In genomic region chr1:52596982-52597646, GRCm38 (mm10) we compare ENCODE assay signal across 9 mouse cellular contexts. TPM values are rescaled to one million over a fixed set of nuclear protein-coding genes. Genes with fewer than 3 reads are reported as not detected.
DNase-seq lines count a peak whose midpoint lies in the region; ATAC-seq and TF ChIP-seq lines count a peak whose summit lies in the region.
"Had no signal": no experiment of that assay in that cellular context is flagged by ENCODE, and none has a peak within 500 bp of the region (broad histone marks: within the 10 kb centered on the region; RNA-seq: fewer than 3 reads in every experiment).

No protein-coding gene starts in this region.

- no peak for TF ChIP-seq POLR2A in cerebellum, adult 2 months (IDR thresholded peaks at IDR 0.05; ENCODE audit: borderline replicate concordance, insufficient read depth, low read length)

- H3K27ac ChIP-seq in cerebellum, adult 2 months (ENCODE audit: insufficient read depth, low read length), result peak overlapping the region; percentile 12; the same call in 1 of the 2 replicates
- H3K27ac ChIP-seq in midbrain, embryonic 14.5 days (replicated peaks; ENCODE audit: low read depth, low read length), result no peak overlapping the region
- H3K27ac ChIP-seq: limb, embryonic 12.5 days had no signal

- H3K27me3 ChIP-seq in cerebellum, adult 2 months (ENCODE audit: control insufficient read depth, insufficient read depth, low read length), result no peaks in the 10 kb centered on the region
- no peaks in the 10 kb centered on the region for H3K27me3 ChIP-seq in midbrain, embryonic 14.5 days (ENCODE audit: control insufficient read depth, insufficient read depth, low read length)
- H3K27me3 ChIP-seq: limb, embryonic 12.5 days had no signal

- WGBS in cerebellum, adult 2 months, result 25% methylated on average over 11 of the region's 11 CpGs
- 65% methylated on average over 11 of the region's 11 CpGs for WGBS in midbrain, embryonic 14.5 days

- no peaks in the 10 kb centered on the region for H3K36me3 ChIP-seq in midbrain, embryonic 14.5 days (ENCODE audit: control insufficient read depth, insufficient read depth, low read length)
- H3K36me3 ChIP-seq: limb, embryonic 12.5 days had no signal

- ATAC-seq in midbrain, embryonic 14.5 days (ENCODE audit: low FRiP score, low TSS enrichment), result peak; percentile 74

- H3K4me3 ChIP-seq in cerebellum, adult 2 months (replicated peaks; ENCODE audit: insufficient read depth, low read depth, low read length), result peak overlapping the region; percentile 2
- no peak overlapping the region for H3K4me3 ChIP-seq in midbrain, embryonic 14.5 days (replicated peaks; ENCODE audit: low read depth, low read length)
- H3K4me3 ChIP-seq: limb, embryonic 12.5 days had no signal

- TF ChIP-seq CTCF in cerebellum, adult 2 months (IDR thresholded peaks at IDR 0.05; ENCODE audit: borderline replicate concordance, insufficient read depth, low read depth, low read length), result no peak

- no peak overlapping the region for H3K4me2 ChIP-seq in midbrain, embryonic 14.5 days (ENCODE audit: low read length)

- peaks cover 10% of the 10 kb centered on the region for H3K4me1 ChIP-seq in cerebellum, adult 2 months (ENCODE audit: control insufficient read depth, insufficient read depth, low read length)
- H3K4me1 ChIP-seq in midbrain, embryonic 14.5 days (ENCODE audit: control insufficient read depth, insufficient read depth, low read length), result no peaks in the 10 kb centered on the region

- no peak overlapping the region for H3K9ac ChIP-seq in midbrain, embryonic 14.5 days (replicated peaks; ENCODE audit: low read length)
- H3K9ac ChIP-seq: limb, embryonic 12.5 days had no signal

- no peaks in the 10 kb centered on the region for H3K9me3 ChIP-seq in midbrain, embryonic 14.5 days (ENCODE audit: control insufficient read depth, low read length)
- H3K9me3 ChIP-seq: limb, embryonic 12.5 days had no signal

- DNase-seq in kidney, postnatal 10 days, result peak; percentile 26
- no peak for DNase-seq in kidney, adult 9 months
- DNase-seq in cerebellum, adult 2 months, result peak; percentile 66 to 82
- peak; percentile 52 to 76 for DNase-seq in frontal cortex, postnatal 36 days (ENCODE audit: low spot score in 2 of 2)
- peak; percentile 61 to 66 for DNase-seq in layer of hippocampus, postnatal 10 days (ENCODE audit: low spot score in 2 of 2)
- peak; percentile 54 for DNase-seq in midbrain, embryonic 14.5 days
- DNase-seq in spleen, postnatal 14 days (ENCODE audit: low spot score in 2 of 2), result no peak
- DNase-seq in c-Kit-positive CD71-positive TER-119-positive erythroid progenitor cells, embryonic 14.5 days (ENCODE audit: low spot score), result no peak

RNA-seq across cellular contexts. Expression of gene Nemp2, which starts 33.4 kb away (rescaled TPM):
- 9.3 and 11.3 TPM in 2 replicates for polyA plus RNA-seq in cerebellum, adult 2 months (2012; rRNA removed)
- total RNA-seq in layer of hippocampus, postnatal 10 days (2021), result 1 to 10 TPM; 3.5 to 5.9 TPM
- 5.5 and 7.6 TPM in 2 replicates for polyA plus RNA-seq in midbrain, embryonic 14.5 days (2014; fragmentation: Nextera tagmentation; extraction: Ambion mirVana)

Comparison
In these comparisons a context has a peak if more than half of its experiments do, and no peak if none do; other contexts are left out.
1. DNase-seq: peak in kidney, postnatal 10 days (single experiment), cerebellum, adult 2 months (2 of 2), frontal cortex, postnatal 36 days (2 of 2), layer of hippocampus, postnatal 10 days (2 of 2) and midbrain, embryonic 14.5 days (single experiment); none in kidney, adult 9 months (single experiment), spleen, postnatal 14 days (0 of 2) and c-Kit-positive CD71-positive TER-119-positive erythroid progenitor cells, embryonic 14.5 days (single experiment).